Mouse (Mus musculus) forebrain, embryonic 13.5 days (tissue): ENCODE measurements around the gene Hoxc12. TPM values are rescaled to one million over a fixed set of nuclear protein-coding genes. Genes with fewer than 3 reads are reported as not detected.

Experiments
- ATAC-seq: fragments of 200-750 bp; cut with Nextera tagmentation; 2 replicates; pipeline ENCODE4 v1.8.0; 2017
- H3K27ac ChIP-seq: fragments of 300-500 bp; sonication (generic); 2 replicates; pipeline ENCODE4 v1.5.1; 2015; ENCODE audit warnings: inconsistent platforms, mild to moderate bottlenecking, moderate library complexity
- H3K27me3 ChIP-seq: fragments of 300-500 bp; sonication (generic); 2 replicates; pipeline ENCODE4 v1.6.1; 2015; ENCODE audit warnings: mild to moderate bottlenecking, inconsistent platforms
- H3K36me3 ChIP-seq: fragments of 300-500 bp; sonication (generic); 2 replicates; pipeline ENCODE4 v1.6.1; 2015; ENCODE audit warnings: mild to moderate bottlenecking, inconsistent platforms; ENCODE audit not compliant: poor library complexity, severe bottlenecking
- H3K4me1 ChIP-seq: fragments of 300-500 bp; sonication (generic); 2 replicates; pipeline ENCODE4 v1.6.1; 2015; ENCODE audit warnings: inconsistent platforms
- H3K4me2 ChIP-seq: fragments of 300-500 bp; sonication (generic); 2 replicates; pipeline ENCODE4 v1.6.1; 2015; ENCODE audit warnings: inconsistent platforms, mild to moderate bottlenecking, moderate library complexity
- H3K4me3 ChIP-seq: fragments of 300-500 bp; sonication (generic); 2 replicates; pipeline ENCODE4 v1.5.1; 2015; ENCODE audit warnings: mild to moderate bottlenecking, inconsistent platforms
- H3K9ac ChIP-seq: fragments of 300-500 bp; sonication (generic); 2 replicates; pipeline ENCODE4 v1.6.1; 2015; ENCODE audit warnings: mild to moderate bottlenecking, inconsistent platforms
- H3K9me3 ChIP-seq: fragments of 300-500 bp; sonication (generic); replicated peaks from 2 replicates; pipeline ENCODE4 v1.6.1; 2016; ENCODE audit warnings: inconsistent platforms
- WGBS: fragments of 180-500 bp; shearing (Covaris S2); methylation state at CpG from one replicate; pipeline ENCODE4 v1.1.7; 2015; 5-methylcytosine and 5-hydroxymethylcytosine counted together
- polyA plus RNA-seq: library from polyadenylated mRNA; unstranded; fragments of >200 nt; fragmentation: Nextera tagmentation; extraction: Ambion mirVana; gene quantifications from 2 replicates; pipeline ENCODE4 v1.2.1, GENCODE M21; 2015

The Hoxc12 gene
- polyA plus RNA-seq: not detected in 2 replicates

- H3K27ac ChIP-seq: no peak within 1 kb of the TSS
- no peak for ATAC-seq
- H3K36me3 ChIP-seq: no peaks in the 10 kb centered on the region
- H3K27me3 ChIP-seq: peaks cover 100% of the 10 kb centered on the region
- H3K9me3 ChIP-seq: no peaks in the 10 kb centered on the region; the same call in 1 of the 2 replicates
- no peak within 1 kb of the TSS for H3K9ac ChIP-seq
- no peak within 1 kb of the TSS for H3K4me3 ChIP-seq
- 1% methylated on average over 31 of the region's 31 CpGs for WGBS
- H3K4me2 ChIP-seq: no peak within 1 kb of the TSS
- 0 out of 2 replicates have a peak, but pooled peaks cover 5% of the 10 kb centered on the region for H3K4me1 ChIP-seq
These were observed at the start of gene Hoxc12 for GRCm38 (mm10) chr15:102936279-102936972. Hoxc12 (plus strand) TSS chr15:102936757.

DNA sequence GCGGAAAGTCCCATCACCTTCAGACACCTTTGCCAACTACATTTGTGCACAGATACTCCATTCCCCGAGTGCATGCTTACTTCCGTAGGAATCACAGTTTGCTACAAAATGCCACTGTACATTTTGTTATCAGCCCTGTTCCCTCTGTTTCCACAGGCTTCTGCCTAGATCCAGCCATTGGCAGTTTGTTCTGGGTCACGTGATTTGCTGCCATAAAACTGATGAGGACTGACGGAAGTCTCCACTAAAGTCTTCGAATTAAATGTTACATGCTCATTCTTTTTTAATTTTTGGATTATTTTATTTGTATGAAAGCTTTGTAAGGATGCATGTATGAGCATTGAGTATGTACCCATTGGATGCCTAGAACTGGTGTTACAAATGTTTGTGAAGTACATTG lies 41.4 kb upstream of the Hoxc12 start:
- H3K27ac ChIP-seq: no peak overlapping the region
- H3K27me3 ChIP-seq: peaks cover 33% of the 10 kb centered on the region
- H3K9ac ChIP-seq: no peak overlapping the region
- H3K9me3 ChIP-seq: no peaks in the 10 kb centered on the region
- no peak overlapping the region for H3K4me2 ChIP-seq
- H3K4me1 ChIP-seq: no peaks in the 10 kb centered on the region
- no peaks in the 10 kb centered on the region for H3K36me3 ChIP-seq
- 95% methylated on average over 6 of the region's 6 CpGs for whole genome bisulfite sequencing
- no peak for ATAC-seq
- H3K4me3 ChIP-seq: no peak overlapping the region

DNA sequence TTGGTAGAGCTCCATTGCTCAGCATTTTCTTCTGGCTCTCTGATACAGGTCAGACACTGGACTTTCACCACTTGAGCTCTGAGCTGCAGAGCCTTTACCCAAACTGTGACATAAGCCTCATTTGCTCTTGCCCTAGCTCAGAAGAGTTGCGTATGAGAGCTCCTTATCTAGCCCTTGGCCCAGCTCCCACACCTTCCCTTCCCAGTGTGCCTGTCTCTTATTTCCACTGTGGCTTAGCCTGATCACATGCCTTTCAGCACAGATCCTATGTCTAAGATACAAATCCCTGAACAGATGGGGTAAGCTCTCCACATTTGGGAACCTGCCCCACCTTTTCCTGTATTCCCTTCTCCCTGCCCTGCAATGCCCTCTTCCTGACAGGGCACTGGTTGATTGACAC lies 31.6 kb upstream of the Hoxc12 start:
- Histone ChIP-seq H3K9me3 (no peaks in the 10 kb centered on the region), H3K27me3 (peaks cover 90% of the 10 kb centered on the region), H3K36me3 (no peaks in the 10 kb centered on the region), H3K4me1 (no peaks in the 10 kb centered on the region), H3K27ac (no peak overlapping the region), H3K4me3 (no peak overlapping the region), H3K4me2 (no peak overlapping the region), H3K9ac (no peak overlapping the region)
- 56% methylated on average over 1 of the region's 1 CpGs for WGBS
- no peak for ATAC-seq

- Histone ChIP-seq H3K4me1 (no peaks in the 10 kb centered on the region), H3K36me3 (no peaks in the 10 kb centered on the region), H3K27ac (no peak overlapping the region), H3K9ac (no peak overlapping the region), H3K9me3 (no peaks in the 10 kb centered on the region), H3K4me2 (no peak overlapping the region), H3K4me3 (no peak overlapping the region), H3K27me3 (peaks cover 98% of the 10 kb centered on the region)
- no peak for ATAC-seq
- WGBS: 2% methylated on average over 4 of the region's 4 CpGs
These were observed 27.0 kb upstream of the Hoxc12 start for GRCm38 (mm10) chr15:102909536-102909935.

- Histone ChIP-seq H3K9ac (no peak overlapping the region), H3K4me2 (no peak overlapping the region), H3K27me3 (peaks cover 98% of the 10 kb centered on the region), H3K4me3 (no peak overlapping the region), H3K4me1 (no peaks in the 10 kb centered on the region), H3K36me3 (no peaks in the 10 kb centered on the region), H3K27ac (no peak overlapping the region), H3K9me3 (no peaks in the 10 kb centered on the region)
- 2% methylated on average over 16 of the region's 18 CpGs for WGBS
- no peak for ATAC-seq
These were observed 26.5 kb upstream of the Hoxc12 start for GRCm38 (mm10) chr15:102910038-102910437.

- no peaks in the 10 kb centered on the region for H3K4me1 ChIP-seq
- H3K27ac ChIP-seq: no peak overlapping the region
- no peak overlapping the region for H3K4me2 ChIP-seq
- H3K27me3 ChIP-seq: peaks cover 98% of the 10 kb centered on the region
- H3K9ac ChIP-seq: no peak overlapping the region
- WGBS: under 1% methylated on average over 22 of the region's 22 CpGs
- H3K4me3 ChIP-seq: no peak overlapping the region
- no peaks in the 10 kb centered on the region for H3K9me3 ChIP-seq
- H3K36me3 ChIP-seq: no peaks in the 10 kb centered on the region
- ATAC-seq: no peak
These were observed 26.0 kb upstream of the Hoxc12 start for GRCm38 (mm10) chr15:102910496-102911095.

DNA sequence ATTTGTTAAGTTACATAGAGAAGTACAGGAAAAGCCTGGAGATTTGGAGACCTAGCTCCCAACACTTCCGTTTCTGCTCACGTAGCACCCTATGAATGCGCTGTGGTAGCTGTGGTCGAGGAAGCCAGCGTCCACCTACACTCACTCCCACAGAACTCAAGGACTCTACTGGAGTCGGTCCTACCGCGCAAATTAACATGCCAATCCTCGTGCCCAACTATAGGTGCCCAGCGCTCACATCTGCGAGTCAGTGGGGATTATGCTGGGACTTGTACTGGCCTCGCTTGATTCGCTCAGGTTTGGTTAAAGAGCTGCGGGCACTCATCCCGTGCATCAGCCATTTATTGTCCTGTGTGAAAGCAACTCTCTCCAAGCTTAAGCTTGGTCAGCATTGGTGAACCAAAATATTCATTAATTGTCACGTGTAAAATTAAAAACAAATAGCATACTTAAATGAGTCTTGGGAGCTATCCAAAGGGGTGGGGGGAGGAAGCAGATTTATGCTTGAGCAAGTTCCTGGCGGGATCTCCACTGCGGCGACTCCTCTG lies 23.4 kb upstream of the Hoxc12 start:
- Histone ChIP-seq H3K9me3 (no peaks in the 10 kb centered on the region), H3K27me3 (peaks cover 98% of the 10 kb centered on the region), H3K27ac (no peak overlapping the region), H3K4me2 (no peak overlapping the region), H3K9ac (no peak overlapping the region), H3K4me1 (no peaks in the 10 kb centered on the region), H3K36me3 (no peaks in the 10 kb centered on the region), H3K4me3 (no peak overlapping the region)
- ATAC-seq: no peak
- WGBS: under 1% methylated on average over 19 of the region's 19 CpGs

GRCm38 (mm10) chr15:102917972-102918572 lies 18.5 kb upstream of the Hoxc12 start:
- H3K4me1 ChIP-seq: no peaks in the 10 kb centered on the region
- no peak overlapping the region for H3K4me3 ChIP-seq
- 1% methylated on average over 20 of the region's 20 CpGs for WGBS
- no peak for ATAC-seq
- no peaks in the 10 kb centered on the region for H3K36me3 ChIP-seq
- no peak overlapping the region for H3K27ac ChIP-seq
- H3K27me3 ChIP-seq: peaks cover 99% of the 10 kb centered on the region
- no peak overlapping the region for H3K9ac ChIP-seq
- no peaks in the 10 kb centered on the region for H3K9me3 ChIP-seq
- no peak overlapping the region for H3K4me2 ChIP-seq

DNA sequence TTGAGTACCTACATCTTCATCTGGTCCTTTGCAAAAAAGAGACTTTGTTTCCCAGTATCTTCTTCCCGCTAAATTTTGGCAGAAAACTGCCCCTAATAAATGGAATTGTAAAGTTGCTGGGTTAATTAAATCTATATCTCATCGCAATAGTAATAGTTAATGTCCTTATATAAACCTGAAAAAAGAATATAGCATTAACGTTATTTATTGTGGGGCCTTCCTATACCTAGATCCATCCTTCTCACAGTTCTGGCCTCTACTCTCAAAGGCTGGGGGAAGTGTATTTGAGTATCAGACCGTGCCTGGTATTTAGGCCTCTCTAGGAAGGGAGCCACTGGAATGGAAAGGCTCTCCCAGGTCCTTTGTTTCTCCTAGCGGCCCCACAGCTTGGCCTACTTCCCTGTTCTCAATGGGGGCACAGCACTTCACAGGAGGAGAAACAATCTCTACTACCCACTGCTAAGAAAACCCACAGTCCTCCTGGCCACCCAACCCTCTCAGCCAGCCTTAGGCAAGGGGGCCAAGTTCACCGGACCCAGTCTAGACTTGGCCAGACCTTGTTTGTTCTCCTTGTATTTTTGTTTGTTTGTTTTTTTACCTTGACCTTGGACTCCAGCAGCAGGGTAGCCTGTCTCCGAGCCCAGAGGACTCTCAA lies 17.8 kb upstream of the Hoxc12 start:
- no peaks in the 10 kb centered on the region for H3K4me1 ChIP-seq
- H3K4me2 ChIP-seq: no peak overlapping the region
- H3K27me3 ChIP-seq: peaks cover 99% of the 10 kb centered on the region
- H3K9me3 ChIP-seq: no peaks in the 10 kb centered on the region
- H3K9ac ChIP-seq: no peak overlapping the region
- no peak overlapping the region for H3K4me3 ChIP-seq
- H3K27ac ChIP-seq: no peak overlapping the region
- ATAC-seq: no peak
- no peaks in the 10 kb centered on the region for H3K36me3 ChIP-seq
- 3% methylated on average over 7 of the region's 7 CpGs for WGBS

- Histone ChIP-seq H3K27ac (no peak overlapping the region), H3K4me1 (no peaks in the 10 kb centered on the region), H3K27me3 (peaks cover 99% of the 10 kb centered on the region), H3K9ac (no peak overlapping the region), H3K4me2 (no peak overlapping the region), H3K4me3 (no peak overlapping the region), H3K9me3 (no peaks in the 10 kb centered on the region), H3K36me3 (no peaks in the 10 kb centered on the region)
- 2% methylated on average over 12 of the region's 12 CpGs for WGBS
- ATAC-seq: no peak
These were observed 17.0 kb upstream of the Hoxc12 start for GRCm38 (mm10) chr15:102919336-102920180.

DNA sequence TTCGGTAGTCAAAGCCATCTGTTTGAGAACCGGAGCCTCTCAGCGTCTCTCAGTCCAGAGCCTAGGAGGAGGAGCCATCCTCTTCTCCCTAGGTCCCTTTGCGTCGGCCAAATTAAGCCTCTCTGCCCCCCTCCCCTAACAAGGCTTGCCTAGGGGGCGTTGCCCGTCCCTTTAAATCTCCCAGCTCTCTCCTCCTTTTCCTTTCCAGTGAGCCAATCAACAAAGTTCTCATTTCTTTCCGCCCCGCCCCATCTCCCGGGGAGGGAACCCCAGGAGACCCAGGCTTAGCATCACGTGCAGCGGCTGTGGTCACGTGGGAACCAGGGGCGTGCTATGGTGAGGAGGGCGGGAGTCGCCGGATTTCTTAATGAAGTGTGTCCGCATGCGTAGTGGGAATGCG lies 15.9 kb upstream of the Hoxc12 start:
- Histone ChIP-seq H3K4me1 (no peaks in the 10 kb centered on the region), H3K9ac (no peak overlapping the region), H3K27ac (no peak overlapping the region), H3K9me3 (no peaks in the 10 kb centered on the region), H3K36me3 (no peaks in the 10 kb centered on the region), H3K27me3 (peaks cover 99% of the 10 kb centered on the region), H3K4me2 (peak overlapping the region; percentile 43), H3K4me3 (peak overlapping the region; percentile 21)
- peak; percentile 76 for ATAC-seq
- 2% methylated on average over 17 of the region's 20 CpGs for WGBS
